Mouse (Mus musculus) cerebellum, adult 18-20 months (tissue): ENCODE data around the gene Mrpl38.
A peak's percentile ranks its signal among the peaks of the same experiment; 100 is the strongest.
"Not testable (repeated sequence)": the region's sequence is repeated elsewhere in the genome, so short reads cannot be mapped to it uniquely, and the experiment has no call there.

ENCODE experiments used
- DNase-seq, 2 experiments: peaks; one replicate each; pipeline ENCODE4 v3.0.0; 2021

Mrpl38 gene

DNA sequence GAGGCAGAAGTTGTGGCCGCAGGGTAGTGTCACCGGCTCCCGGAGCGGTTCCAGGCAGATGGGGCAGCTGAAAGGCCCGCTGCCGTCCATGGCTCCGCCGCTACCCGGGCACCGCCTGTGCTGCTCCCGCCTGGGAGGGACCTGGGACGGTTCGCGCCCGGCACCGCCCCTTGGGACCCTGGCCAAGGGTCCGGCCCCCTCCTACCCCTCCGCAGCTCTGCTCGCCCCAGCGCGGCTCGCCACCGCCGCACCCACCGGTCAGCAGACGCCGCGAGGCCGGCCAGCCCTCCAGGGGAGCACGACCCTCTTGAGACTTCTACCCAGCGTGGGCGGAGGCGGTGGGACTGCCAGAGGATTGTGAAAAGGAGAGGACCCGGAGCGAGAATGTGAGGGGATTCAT, 28.5 kb downstream of the Mrpl38 start:
- no peak for DNase-seq

DNA sequence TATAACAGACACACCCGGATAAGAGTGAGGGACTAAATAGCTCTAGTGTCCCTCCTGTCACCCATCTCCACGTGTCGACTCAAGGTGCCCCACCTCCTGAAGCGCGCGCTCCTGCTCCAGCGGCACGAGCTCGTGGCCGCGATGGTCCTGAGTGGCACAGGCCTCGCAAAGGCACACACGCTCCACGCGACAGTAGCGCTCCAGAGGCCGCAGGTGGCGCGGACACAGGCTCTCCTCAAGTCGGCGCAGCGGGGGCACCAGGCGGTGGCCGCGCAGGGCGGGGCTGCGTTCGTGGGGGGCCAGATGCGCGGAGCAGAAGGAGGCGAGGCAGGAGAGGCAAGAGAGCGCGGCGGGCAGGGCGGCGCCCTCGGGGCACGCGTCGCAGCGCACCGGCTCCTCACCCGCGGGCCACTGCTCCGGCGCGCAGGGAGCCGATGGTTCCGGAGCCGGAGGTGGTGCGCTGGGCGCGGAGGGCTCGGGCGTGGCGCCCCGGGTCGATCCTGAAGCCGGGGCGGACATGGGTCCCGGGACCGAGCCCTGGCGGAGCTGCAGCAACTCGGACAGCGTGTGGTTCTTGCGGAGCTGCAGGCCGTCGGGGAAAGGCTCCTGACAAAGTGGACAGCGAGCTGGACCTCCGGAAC, 29.1 kb downstream of the Mrpl38 start:
- DNase-seq: peak in 1 of 2 experiments; percentile 22

DNA sequence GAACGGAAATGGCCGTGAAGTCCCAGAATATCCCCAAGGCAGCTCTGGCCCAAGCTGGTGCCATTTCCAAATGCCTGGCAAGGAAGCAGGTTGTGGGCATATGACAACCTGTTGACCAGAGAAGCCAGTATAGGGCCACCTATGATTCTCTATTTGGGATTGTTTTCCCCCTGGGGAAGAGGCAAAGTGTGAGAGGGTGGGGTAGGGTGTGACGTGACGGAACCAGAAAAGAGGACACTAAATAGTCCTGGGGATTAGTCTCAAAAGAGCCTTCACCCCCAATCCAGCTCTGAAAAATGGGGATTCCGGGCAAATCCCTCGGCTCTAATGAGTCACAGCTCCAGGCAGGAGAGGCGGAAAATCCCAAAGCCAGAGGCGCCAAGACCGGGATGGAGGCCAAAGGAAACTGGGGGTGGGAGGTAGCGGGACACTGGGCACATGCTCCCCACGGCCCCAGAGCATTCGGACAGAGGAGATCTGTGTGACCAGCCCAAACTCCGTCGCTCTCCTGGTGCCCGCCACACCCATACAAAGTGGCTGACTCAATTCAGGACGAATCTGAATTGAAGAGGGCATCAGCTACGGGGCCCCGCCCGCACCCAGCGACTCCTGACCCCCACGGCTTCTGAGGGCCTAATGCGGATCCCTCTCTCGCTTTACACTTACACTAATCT, 30.1 kb downstream of the Mrpl38 start:
- no peak for DNase-seq

DNA sequence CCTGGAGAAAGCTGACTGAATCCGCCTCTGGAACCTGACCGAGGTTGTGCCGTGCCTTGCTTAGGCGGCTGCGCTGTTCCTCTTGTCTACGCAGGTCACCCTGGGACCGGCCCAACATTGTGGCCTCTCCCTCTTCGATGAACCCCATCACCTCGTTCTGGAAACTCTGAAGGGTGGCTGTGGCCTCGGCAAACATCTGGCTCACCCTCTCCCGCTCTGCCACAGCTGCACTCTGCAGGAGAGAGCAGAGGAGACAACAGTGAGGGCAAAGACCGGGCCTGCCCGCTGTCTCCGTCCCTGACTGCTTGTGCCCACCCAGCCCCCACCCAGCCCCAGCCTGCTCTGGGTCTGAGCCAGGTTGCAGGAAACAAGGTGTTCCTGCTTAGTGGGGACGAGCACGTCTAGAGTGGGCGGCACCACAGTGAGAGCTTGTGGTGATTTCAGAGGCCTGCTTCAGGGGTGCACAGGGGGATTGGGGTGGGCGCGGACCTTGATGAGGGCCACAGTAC, 30.8 kb downstream of the Mrpl38 start:
- DNase-seq: no peak

GRCm38 (mm10) chr11:116106963-116107776, 31.5 kb downstream of the Mrpl38 start:
- no peak for DNase-seq

GRCm38 (mm10) chr11:116106154-116106962, 32.3 kb downstream of the Mrpl38 start:
- DNase-seq: no peak

GRCm38 (mm10) chr11:116105065-116105464, 33.6 kb downstream of the Mrpl38 start:
- no peak for DNase-seq

DNA sequence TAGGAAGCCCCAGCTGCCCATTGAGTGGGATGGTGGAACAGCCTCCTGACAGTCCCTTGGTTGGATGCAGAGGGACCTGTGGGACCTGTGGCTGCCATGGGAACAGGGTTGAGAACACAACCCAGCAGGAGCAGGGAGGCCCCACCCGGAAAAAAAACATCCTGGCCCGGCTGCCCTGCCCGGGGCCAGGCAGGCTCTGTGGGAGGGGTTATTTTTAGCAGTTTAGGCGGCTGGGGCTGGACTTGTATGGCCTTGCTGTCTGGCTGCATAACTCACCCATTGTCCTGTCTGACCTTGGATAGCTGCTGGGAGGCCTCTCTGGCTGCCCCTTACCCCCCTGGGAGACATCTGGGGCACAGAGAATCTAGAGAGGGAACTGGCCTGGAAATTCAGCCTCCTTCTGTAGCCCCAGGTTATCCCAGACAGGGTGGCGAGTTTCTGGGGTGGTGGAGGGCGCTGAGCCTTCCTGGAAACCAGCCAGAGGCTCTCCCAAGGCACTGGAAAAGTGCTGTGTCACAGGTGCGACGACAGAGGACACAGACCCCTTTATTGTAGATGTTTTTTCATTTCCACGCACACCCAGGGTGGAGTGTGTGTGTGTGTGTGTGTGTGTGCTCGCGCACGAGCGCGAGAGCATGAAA, 34.5 kb downstream of the Mrpl38 start:
- DNase-seq: no peak

DNA sequence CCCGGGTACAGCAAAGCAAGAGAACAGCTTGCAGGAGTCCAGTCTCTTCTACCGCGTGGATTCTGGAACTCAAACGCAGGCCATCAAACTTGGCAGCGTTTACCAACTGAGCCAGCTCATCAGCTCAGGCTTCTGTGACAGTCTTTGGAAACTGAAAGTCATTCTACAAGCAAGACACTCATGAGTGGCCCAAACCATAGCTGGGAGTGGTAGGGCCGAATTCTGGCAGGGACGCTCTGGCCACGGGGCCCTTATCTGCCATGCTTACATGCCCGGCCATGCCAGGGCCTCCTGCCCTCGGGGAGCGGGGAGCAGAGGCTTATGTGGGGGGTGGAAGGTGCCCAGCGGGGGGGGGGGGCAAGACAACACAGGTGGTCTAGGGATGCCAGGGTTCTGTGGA, 35.1 kb downstream of the Mrpl38 start:
- DNase-seq: no peak

DNA sequence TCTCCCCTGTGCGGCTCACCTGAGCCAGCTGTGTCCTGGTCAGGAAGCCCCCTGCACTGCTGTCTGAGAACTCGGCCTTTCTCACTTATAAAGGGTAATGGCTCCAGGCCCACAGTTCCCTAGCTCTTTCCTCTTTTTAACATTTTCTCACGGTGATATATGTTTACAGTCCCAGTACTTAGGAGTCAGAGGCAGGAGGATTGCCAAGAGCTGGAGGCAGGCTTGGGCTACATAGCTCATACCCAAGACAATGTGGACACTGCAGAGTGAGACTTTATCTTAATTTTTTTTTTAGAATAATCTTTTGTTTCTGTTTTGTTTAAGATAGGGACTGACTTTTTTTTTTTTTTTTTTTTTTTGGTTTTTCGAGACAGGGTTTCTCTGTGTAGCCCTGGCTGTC, 36.2 kb downstream of the Mrpl38 start:
- no peak for DNase-seq

- DNase-seq: no peak
Measured at GRCm38 (mm10) chr11:116101931-116102381, 36.7 kb downstream of the Mrpl38 start.

DNA sequence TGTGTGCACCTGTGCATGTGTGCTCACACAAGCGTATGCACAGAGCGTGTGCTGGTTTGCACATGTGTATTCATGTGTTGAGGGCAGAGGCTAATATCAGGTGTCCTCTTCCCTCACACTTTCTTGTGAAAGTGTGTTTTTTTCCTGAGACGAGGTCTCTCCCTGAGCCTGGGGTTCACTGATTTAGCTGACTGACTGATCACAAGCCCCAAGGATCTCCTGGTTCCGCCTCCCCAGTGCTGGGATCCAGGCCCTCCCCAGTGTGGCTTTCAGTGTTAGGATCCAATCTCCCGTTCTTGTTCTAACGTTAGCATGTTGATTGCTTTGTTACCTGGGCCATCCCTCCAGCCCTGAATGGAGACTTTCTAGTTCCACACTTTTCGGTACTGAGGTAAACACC, 37.8 kb downstream of the Mrpl38 start:
- no peak for DNase-seq

DNA sequence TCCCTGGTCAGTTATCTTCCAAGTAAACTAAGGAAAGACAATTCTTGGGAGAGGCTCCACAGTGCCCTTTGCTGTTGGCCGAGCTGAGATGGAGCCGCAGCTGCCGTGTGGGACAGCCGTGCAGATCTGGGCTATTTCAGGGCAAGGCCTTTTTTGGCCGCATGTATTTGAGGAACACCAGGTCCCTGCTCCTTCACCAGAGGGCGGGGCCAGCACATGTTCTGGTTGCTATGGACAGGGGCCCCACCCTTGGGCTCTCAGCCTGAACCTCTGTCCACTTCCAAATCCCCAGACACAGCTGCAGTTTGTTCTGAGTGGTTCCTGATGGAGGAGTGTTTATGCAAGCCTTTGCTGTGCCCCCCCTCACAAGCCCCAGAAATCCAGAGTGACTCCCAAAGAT, 38.3 kb downstream of the Mrpl38 start:
- DNase-seq: no peak

GRCm38 (mm10) chr11:116099462-116099861, 39.2 kb downstream of the Mrpl38 start:
- no peak for DNase-seq

DNA sequence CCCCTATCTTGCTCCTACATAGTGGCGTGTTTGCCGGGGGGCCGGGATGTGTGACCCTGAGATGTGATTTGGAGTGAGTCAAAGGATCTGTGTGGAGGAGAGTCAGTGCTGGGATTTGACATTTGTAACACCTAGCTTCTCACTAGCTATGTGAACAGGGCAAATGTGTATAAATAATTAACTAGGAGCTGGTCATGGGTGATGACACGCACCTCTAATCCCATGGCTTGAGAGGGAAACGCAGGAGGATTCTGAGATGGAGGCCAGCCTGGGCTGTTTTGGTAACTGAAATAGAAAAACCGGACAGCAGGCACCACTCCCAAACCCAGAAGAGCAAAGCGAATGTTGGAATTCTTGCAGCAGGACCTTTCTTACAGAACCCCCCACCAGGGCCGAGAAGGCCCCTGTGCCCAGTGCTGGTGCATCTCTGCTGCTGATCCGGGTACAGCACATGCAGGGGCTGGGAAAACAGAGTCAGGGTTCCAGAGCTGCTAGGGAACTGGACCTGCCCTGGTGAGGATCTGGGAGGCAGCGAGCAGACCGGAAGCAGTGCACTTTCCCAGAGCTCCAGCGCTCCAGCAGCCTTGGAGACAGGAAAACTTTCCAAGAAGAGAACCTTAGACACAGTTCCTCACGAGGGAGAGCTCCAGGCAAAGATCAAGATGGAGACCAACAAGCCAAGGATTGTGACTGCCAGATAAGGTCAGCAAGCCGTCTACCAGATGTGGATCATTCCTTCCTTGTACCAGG, 39.8 kb downstream of the Mrpl38 start:
- no peak for DNase-seq

GRCm38 (mm10) chr11:116096213-116097108, 42.2 kb downstream of the Mrpl38 start:
- no peak for DNase-seq

GRCm38 (mm10) chr11:116095573-116095972, 43.1 kb downstream of the Mrpl38 start:
- no peak for DNase-seq

DNA sequence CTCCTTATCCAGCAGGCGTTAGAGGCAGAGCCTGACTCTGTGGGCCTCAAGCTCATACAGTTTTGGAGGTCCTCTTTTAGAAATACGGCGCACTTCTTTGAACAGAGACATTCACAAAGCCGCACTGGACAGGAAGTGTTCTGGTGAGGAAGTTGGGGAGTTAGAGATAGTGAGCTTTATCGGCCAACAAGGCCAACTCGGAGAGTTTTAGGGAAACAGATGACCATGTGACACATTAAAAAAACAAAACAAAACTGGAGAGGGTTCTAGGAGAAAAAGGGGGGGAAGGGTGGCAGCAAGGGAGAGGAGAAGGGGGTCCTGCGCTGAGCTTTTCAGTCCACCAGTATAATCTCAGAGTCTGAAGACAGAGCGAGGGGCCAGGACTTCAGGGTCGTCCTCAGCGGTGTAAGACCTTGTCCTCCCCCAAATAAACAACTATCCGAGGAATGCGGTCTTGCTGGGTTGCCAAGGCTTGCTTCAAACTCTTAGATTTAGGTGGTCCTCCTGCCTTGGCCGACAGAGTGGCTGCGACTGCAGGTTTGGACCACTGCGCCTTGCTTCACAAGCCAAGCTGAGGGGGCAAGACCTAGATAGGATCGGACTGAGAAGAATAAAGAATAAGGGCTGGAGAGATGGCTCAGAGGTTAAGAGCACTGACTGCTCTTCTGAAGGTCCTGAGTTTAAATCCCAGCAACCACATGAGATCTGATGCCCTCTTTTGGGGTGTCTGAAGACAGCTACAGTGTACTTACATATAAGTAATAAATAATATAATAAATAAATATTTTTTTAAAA, 44.7 kb downstream of the Mrpl38 start:
- DNase-seq: no peak

- not testable (repeated sequence) for DNase-seq
Measured at GRCm38 (mm10) chr11:116092959-116093358, 45.7 kb downstream of the Mrpl38 start.

GRCm38 (mm10) chr11:116091591-116091990, 47.1 kb downstream of the Mrpl38 start:
- no peak for DNase-seq
